Mouse (Mus musculus) C3H10T1/2 (cell line): ENCODE data around the gene Plekhh1. TPM values are rescaled to one million over a fixed set of nuclear protein-coding genes. Genes with fewer than 3 reads are reported as not detected.

Experiments used
- polyA plus RNA-seq, 2 experiments: library from polyadenylated mRNA; unstranded; fragments of >200 nt; fragmentation: generic; extraction: Trizol; gene quantifications; one replicate each; pipeline ENCODE4 v1.2.1; 2012; ENCODE audit warnings: missing spikeins in 2 of 2

The Plekhh1 gene
- polyA plus RNA-seq = under 1 TPM; 0.04 to 0.09 TPM

DNA sequence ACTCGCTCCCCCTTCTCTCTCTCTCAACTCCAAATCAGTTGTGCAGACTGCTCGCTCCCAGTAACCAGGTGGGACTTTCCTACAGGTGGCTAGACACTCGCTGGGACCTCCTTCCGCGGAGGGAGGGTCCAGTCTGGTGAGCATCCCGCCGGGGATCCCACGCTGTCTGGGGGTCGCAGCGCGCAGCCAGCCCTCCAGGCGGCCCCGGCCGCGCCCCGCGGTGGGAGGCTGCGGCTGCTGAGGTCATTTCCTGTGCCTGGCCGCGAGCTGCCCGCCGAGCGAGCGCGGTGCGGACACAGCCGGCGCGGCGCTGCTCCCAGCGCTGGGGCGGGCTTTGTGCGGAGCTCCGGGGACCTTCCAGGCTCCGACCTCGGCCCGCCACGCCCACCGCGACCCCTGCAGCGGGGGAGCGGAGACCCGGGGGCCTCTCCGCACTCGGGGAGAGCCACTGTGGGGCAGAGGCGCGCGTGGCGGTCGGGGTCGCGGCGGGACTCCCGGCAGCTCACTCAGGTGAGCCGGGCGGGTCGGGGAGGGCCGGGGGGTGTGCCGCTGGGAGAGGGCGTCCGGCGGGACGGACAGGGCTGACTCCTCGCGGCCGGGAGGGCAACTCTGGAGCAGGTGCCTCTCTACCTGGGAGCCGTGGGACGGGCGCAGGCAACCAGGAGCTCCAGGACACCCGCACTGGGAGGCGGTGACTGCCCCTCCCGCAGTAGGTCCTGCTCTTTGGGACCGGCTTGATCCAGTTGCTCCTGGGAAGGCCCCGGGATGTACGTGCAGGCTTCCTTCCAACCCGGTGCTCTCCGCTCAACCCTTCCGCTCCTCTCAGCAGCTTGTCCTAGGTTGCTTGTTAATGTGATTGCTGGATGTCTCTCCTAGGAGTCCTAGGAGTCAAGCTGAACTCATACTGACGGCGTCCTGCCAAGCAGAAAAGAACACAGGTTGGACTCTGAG lies at the start of gene Plekhh1:
Plekhh1 (plus strand) TSS at position 253 of the 951 bp plus-strand sequence.

DNA sequence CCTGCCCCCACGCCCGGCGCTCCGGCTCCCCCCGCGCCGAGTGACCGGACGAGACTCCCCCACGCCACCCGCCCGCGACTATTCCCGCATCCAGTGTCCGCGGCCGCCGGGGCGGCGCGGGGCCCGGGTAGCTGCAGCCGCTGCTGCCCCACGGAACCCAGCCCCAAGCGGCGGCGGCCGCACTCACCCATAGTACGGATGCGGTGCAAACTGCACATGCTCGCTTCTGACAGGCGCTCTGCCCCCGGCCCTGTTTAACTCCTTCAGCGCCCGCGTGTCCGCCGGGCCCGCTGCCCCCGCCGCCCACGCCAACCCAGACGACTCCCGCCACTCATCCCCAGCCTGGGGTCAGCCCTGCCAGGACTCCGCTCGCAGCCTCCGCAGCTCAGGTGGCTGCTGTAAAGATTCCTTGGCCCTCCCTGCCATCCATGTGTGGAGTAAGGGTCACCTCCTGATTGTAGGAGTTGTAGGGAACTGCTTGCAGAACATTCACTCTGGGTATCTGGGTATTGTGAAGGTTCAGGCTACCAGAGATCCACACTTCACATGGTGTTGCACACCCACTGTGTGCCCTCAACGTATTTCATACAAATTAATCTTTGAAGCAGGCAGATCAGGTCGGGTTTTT lies 21.7 kb upstream of the Plekhh1 start, which contains the start of gene Tmem229b:
Tmem229b (minus strand) TSS at position 502 of the 628 bp plus-strand sequence.

DNA sequence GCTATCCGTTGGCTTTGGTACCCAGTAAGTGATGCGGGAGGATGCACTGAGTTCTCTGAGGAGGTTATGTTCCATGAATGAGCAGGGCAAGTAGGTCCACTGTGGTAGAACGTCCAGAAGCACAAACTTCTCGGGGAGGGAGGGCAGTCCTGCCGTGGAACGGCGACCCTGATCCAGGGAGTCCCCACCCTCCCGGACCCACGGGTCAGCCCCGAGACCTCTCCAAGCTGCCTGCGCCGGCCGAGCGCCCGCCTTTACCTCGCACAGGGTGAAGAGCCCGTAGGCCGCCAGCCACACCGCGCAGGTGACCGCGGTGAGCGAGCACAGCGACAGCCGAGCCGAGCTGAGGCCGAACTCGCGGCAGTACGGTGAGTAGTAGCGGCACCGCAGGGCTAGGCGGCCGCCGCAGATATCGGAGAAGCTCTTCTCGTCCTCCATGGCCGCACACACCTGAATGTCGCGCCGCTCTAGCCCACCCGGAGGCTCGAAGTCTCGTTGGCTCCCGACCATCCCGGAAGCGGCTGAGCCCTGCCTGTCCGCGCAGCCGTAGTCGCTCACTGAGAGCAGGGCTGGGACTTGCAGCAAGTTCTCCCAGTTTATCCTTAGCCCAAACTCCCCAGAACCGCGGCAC lies 60.3 kb downstream of the Plekhh1 start, which contains the start of gene Pigh:
Pigh (minus strand) TSS at position 470 of the 631 bp plus-strand sequence.

DNA sequence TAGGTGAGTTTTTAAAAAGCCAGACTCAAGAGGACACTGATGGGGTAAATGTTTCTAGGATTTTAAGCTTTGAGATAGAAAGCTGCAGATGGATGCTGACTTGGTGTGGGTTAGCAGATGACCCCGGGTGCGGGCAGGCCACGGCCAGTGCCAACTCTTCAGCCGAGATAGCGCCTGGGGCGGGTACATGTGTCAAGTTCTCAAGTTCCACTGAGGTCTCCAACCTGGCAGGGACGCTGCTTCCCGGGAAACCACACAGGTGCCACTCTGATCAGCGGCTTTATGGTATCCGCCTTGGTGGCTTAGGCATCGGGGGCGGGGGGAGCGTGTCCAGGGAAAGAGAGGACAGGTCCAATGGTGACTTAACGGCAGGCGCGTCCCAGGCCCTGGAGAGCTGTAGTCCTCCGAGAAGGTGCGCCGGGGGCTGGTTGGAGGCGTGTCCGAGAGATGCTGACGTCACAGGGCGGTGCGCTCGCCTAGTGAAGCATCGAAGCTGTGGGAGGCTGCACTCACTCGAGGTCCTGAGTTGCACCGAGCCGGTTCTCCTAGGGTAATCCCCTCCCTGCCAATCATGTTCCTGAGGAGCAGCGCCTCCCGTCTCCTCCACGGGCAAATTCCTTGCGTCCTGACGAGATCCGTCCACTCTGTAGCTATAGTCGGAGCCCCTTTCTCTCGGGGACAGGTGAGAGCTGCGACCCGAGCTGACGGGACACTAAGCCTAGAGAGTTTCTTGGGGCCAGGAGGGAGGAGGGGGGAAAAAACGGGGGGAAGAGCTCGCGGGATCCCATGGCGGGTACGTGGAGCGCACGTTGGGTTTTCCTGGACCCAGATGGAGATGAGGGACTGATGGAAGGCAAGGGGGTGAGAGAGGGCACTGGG lies 101.6 kb downstream of the Plekhh1 start, which contains the start of gene Arg2:
Arg2 (plus strand) TSS at position 479 of the 879 bp plus-strand sequence.

Other genes with a start within 250 kb of the Plekhh1 start
- gene Atp6v1d, start 167.5 kb upstream of the Plekhh1 start, polyA plus RNA-seq = 10 to 100 TPM; 10.2 to 35.4 TPM
- 10 to 100 TPM in 1 of 2 experiments, 1 to 10 TPM in 1; 5.1 to 18.8 TPM for gene Eif2s1, start 167.3 kb upstream of the Plekhh1 start, polyA plus RNA-seq
- gene Plek2, start 122.2 kb upstream of the Plekhh1 start, polyA plus RNA-seq = under 1 TPM in 1 of 2 experiments, not detected in 1; 0.01 TPM
- gene Tmem229b, start 21.5 kb upstream of the Plekhh1 start, polyA plus RNA-seq = under 1 TPM; 0.05 to 0.70 TPM
- 1 to 10 TPM in 1 of 2 experiments, under 1 TPM in 1; 0.34 to 5.4 TPM for gene Pigh, start 60.5 kb downstream of the Plekhh1 start, polyA plus RNA-seq
- under 1 TPM; 0.04 to 0.07 TPM for gene Arg2, start 101.6 kb downstream of the Plekhh1 start, polyA plus RNA-seq
- 10 to 100 TPM; 16.7 to 73.9 TPM for gene Vti1b, start 143.5 kb downstream of the Plekhh1 start, polyA plus RNA-seq
- gene Rdh11, start 163.1 kb downstream of the Plekhh1 start, polyA plus RNA-seq = 10 to 100 TPM in 1 of 2 experiments, 1 to 10 TPM in 1; 9.9 to 19.2 TPM
- gene Rdh12, start 179.8 kb downstream of the Plekhh1 start, polyA plus RNA-seq = 1 to 10 TPM in 1 of 2 experiments, under 1 TPM in 1; 0.55 to 2.1 TPM